Mouse (Mus musculus) cerebellum, postnatal 36 days (tissue): ENCODE data around the gene Hpn.

Experiments
- DNase-seq, 2 experiments: peaks; one replicate each; pipeline ENCODE4 v3.0.0; 2021 to 2022; ENCODE audit warnings: mixed read lengths in 2 of 2

Hpn gene

GRCm38 (mm10) chr7:31109796-31110195 is 5.3 kb downstream of the Hpn start:
- no peak for DNase-seq

- DNase-seq, result peak; percentile 69 to 81
Observed at GRCm38 (mm10) chr7:31109091-31109490, 6.0 kb downstream of the Hpn start.

GRCm38 (mm10) chr7:31107781-31108180 is 7.3 kb downstream of the Hpn start:
- no peak for DNase-seq

GRCm38 (mm10) chr7:31106166-31106565 is 8.9 kb downstream of the Hpn start:
- no peak for DNase-seq

- peak; percentile 73 to 77 for DNase-seq
Observed at GRCm38 (mm10) chr7:31105061-31105768, 9.9 kb downstream of the Hpn start.

- no peak for DNase-seq
Observed at GRCm38 (mm10) chr7:31100786-31101185, 14.3 kb downstream of the Hpn start.

- no peak for DNase-seq
Observed at GRCm38 (mm10) chr7:31099612-31099982, 15.5 kb downstream of the Hpn start.

- DNase-seq, result peak in 1 of 2 experiments; percentile 28
Observed at GRCm38 (mm10) chr7:31098697-31099611, 16.1 kb downstream of the Hpn start.

GRCm38 (mm10) chr7:31097583-31098248 is 17.4 kb downstream of the Hpn start:
- peak; percentile 91 to 92 for DNase-seq

- DNase-seq, result no peak
Observed at GRCm38 (mm10) chr7:31096892-31097564, 18.1 kb downstream of the Hpn start.

GRCm38 (mm10) chr7:31094774-31095501 is 20.2 kb downstream of the Hpn start:
- DNase-seq, result peak; percentile 49 to 58

GRCm38 (mm10) chr7:31089721-31090120 is 25.4 kb downstream of the Hpn start:
- no peak for DNase-seq

GRCm38 (mm10) chr7:31088206-31088605 is 26.9 kb downstream of the Hpn start:
- DNase-seq, result no peak

- no peak for DNase-seq
Observed at GRCm38 (mm10) chr7:31087262-31087661, 27.8 kb downstream of the Hpn start.

GRCm38 (mm10) chr7:31086175-31086755 is 28.8 kb downstream of the Hpn start:
- no peak for DNase-seq

- no peak for DNase-seq
Observed at GRCm38 (mm10) chr7:31085171-31085570, 29.9 kb downstream of the Hpn start.

- DNase-seq, result no peak
Observed at GRCm38 (mm10) chr7:31084140-31084539, 30.9 kb downstream of the Hpn start.

GRCm38 (mm10) chr7:31082831-31083588 is 32.1 kb downstream of the Hpn start:
- DNase-seq, result peak; percentile 58 to 60

- DNase-seq, result no peak
Observed at GRCm38 (mm10) chr7:31082106-31082505, 33.0 kb downstream of the Hpn start.

GRCm38 (mm10) chr7:31081106-31081505 is 34.0 kb downstream of the Hpn start:
- DNase-seq, result no peak

- no peak for DNase-seq
Observed at GRCm38 (mm10) chr7:31080611-31081010, 34.5 kb downstream of the Hpn start.
